Mouse (Mus musculus) midbrain, embryonic 12.5 days (tissue): ENCODE data around the gene Slc39a1. TPM values are rescaled to one million over a fixed set of nuclear protein-coding genes. Genes with fewer than 3 reads are reported as not detected.

Experiments used
- ATAC-seq: fragments of 200-750 bp; cut with Nextera tagmentation; 2 replicates; pipeline ENCODE4 v1.8.0; 2017; ENCODE audit warnings: low read depth, moderate TSS enrichment, moderate library complexity; ENCODE audit not compliant: low FRiP score
- H3K27ac ChIP-seq: fragments of 300-500 bp; sonication (generic); replicated peaks from 2 replicates; pipeline ENCODE4 v1.5.1; 2016; ENCODE audit warnings: mild to moderate bottlenecking
- H3K27me3 ChIP-seq: fragments of 300-500 bp; sonication (generic); 2 replicates; pipeline ENCODE4 v1.6.1; 2016; ENCODE audit warnings: mild to moderate bottlenecking
- H3K36me3 ChIP-seq: fragments of 300-500 bp; sonication (generic); 2 replicates; pipeline ENCODE4 v1.6.1; 2016
- H3K4me1 ChIP-seq: fragments of 300-500 bp; sonication (generic); 2 replicates; pipeline ENCODE4 v1.6.1; 2016
- H3K4me2 ChIP-seq: fragments of 300-500 bp; sonication (generic); replicated peaks from 2 replicates; pipeline ENCODE4 v1.6.1; 2016; ENCODE audit warnings: mild to moderate bottlenecking, moderate library complexity
- H3K4me3 ChIP-seq: fragments of 300-500 bp; sonication (generic); 2 replicates; pipeline ENCODE4 v1.5.1; 2016; ENCODE audit warnings: mild to moderate bottlenecking
- H3K9ac ChIP-seq: fragments of 300-500 bp; sonication (generic); replicated peaks from 2 replicates; pipeline ENCODE4 v1.6.1; 2016; ENCODE audit warnings: mild to moderate bottlenecking, moderate library complexity
- H3K9me3 ChIP-seq: fragments of 300-500 bp; sonication (generic); 2 replicates; pipeline ENCODE4 v1.6.1; 2016; ENCODE audit warnings: mild to moderate bottlenecking
- WGBS: fragments of 180-500 bp; shearing (Covaris S2); methylation state at CpG from one replicate; pipeline ENCODE4 v1.1.7; 2016; 5-methylcytosine and 5-hydroxymethylcytosine counted together
- polyA plus RNA-seq: library from polyadenylated mRNA; unstranded; fragments of >200 nt; fragmentation: Nextera tagmentation; extraction: Ambion mirVana; gene quantifications from 2 replicates; pipeline ENCODE4 v1.2.1, GENCODE M21; 2016

The Slc39a1 gene
- polyA plus RNA-seq = 50.5 and 55.1 TPM in 2 replicates

- Histone ChIP-seq H3K27me3 (no peaks in the 10 kb centered on the region), H3K4me1 (peaks cover 23% of the 10 kb centered on the region), H3K4me3 (peak within 1 kb of the TSS; percentile 66), H3K9ac (peak within 1 kb of the TSS; percentile 70), H3K4me2 (peak within 1 kb of the TSS; percentile 92), H3K27ac (peak within 1 kb of the TSS; percentile 86), H3K9me3 (no peaks in the 10 kb centered on the region), H3K36me3 (peaks cover 14% of the 10 kb centered on the region)
- peak; percentile 96 for ATAC-seq
- WGBS = under 1% methylated on average over 43 of the region's 44 CpGs
Measured at GRCm38 (mm10) chr3:90247960-90248745, at the start of gene Slc39a1. Gene Slc39a1 (plus strand): TSS chr3:90248172.

- 65% methylated on average over 1 of the region's 1 CpGs for WGBS
- Histone ChIP-seq H3K27me3 (no peaks in the 10 kb centered on the region), H3K36me3 (peaks cover 5% of the 10 kb centered on the region), H3K4me3 (no peak overlapping the region), H3K9ac (no peak overlapping the region), H3K27ac (no peak overlapping the region), H3K4me2 (no peak overlapping the region), H3K4me1 (no peaks in the 10 kb centered on the region), H3K9me3 (no peaks in the 10 kb centered on the region)
- ATAC-seq = no peak
Measured at GRCm38 (mm10) chr3:90202884-90203283, 45.1 kb upstream of the Slc39a1 start.

GRCm38 (mm10) chr3:90203619-90204018, 44.4 kb upstream of the Slc39a1 start:
- Histone ChIP-seq H3K4me3 (no peak overlapping the region), H3K9me3 (no peaks in the 10 kb centered on the region), H3K36me3 (peaks cover 13% of the 10 kb centered on the region), H3K27ac (no peak overlapping the region), H3K4me2 (no peak overlapping the region), H3K4me1 (no peaks in the 10 kb centered on the region), H3K27me3 (no peaks in the 10 kb centered on the region), H3K9ac (no peak overlapping the region)
- 74% methylated on average over 5 of the region's 5 CpGs for WGBS
- no peak for ATAC-seq

- Histone ChIP-seq H3K4me1 (no peaks in the 10 kb centered on the region), H3K27me3 (no peaks in the 10 kb centered on the region), H3K4me3 (no peak overlapping the region), H3K9me3 (no peaks in the 10 kb centered on the region), H3K27ac (no peak overlapping the region), H3K9ac (no peak overlapping the region), H3K4me2 (no peak overlapping the region), H3K36me3 (peaks cover 22% of the 10 kb centered on the region)
- ATAC-seq = no peak
- 92% methylated on average over 2 of the region's 2 CpGs for WGBS
Measured at GRCm38 (mm10) chr3:90204582-90204981, 43.4 kb upstream of the Slc39a1 start.

GRCm38 (mm10) chr3:90208662-90209061, 39.3 kb upstream of the Slc39a1 start:
- Histone ChIP-seq H3K4me2 (no peak overlapping the region), H3K9me3 (no peaks in the 10 kb centered on the region), H3K4me1 (peaks cover 17% of the 10 kb centered on the region), H3K36me3 (peaks cover 53% of the 10 kb centered on the region), H3K9ac (no peak overlapping the region), H3K27ac (no peak overlapping the region), H3K27me3 (no peaks in the 10 kb centered on the region), H3K4me3 (no peak overlapping the region)
- 89% methylated on average over 2 of the region's 2 CpGs for WGBS
- ATAC-seq = no peak

GRCm38 (mm10) chr3:90209908-90210566, 37.9 kb upstream of the Slc39a1 start:
- Histone ChIP-seq H3K4me2 (no peak overlapping the region), H3K9me3 (no peaks in the 10 kb centered on the region), H3K9ac (no peak overlapping the region), H3K27ac (no peak overlapping the region), H3K27me3 (no peaks in the 10 kb centered on the region), H3K4me3 (no peak overlapping the region), H3K4me1 (peaks cover 23% of the 10 kb centered on the region), H3K36me3 (peaks cover 53% of the 10 kb centered on the region)
- WGBS = 92% methylated on average over 5 of the region's 5 CpGs
- ATAC-seq = no peak

GRCm38 (mm10) chr3:90211475-90212398, 36.2 kb upstream of the Slc39a1 start:
- ATAC-seq = no peak
- Histone ChIP-seq H3K36me3 (peaks cover 53% of the 10 kb centered on the region), H3K4me2 (peak overlapping the region; percentile 92), H3K9ac (no peak overlapping the region; the same call in 1 of the 2 replicates), H3K9me3 (no peaks in the 10 kb centered on the region), H3K4me3 (peak overlapping the region; percentile 93; the same call in 1 of the 2 replicates), H3K27ac (no peak overlapping the region), H3K27me3 (no peaks in the 10 kb centered on the region), H3K4me1 (peaks cover 23% of the 10 kb centered on the region)
- 87% methylated on average over 13 of the region's 13 CpGs for WGBS

GRCm38 (mm10) chr3:90212723-90213122, 35.2 kb upstream of the Slc39a1 start:
- peak overlapping the region; percentile 92 for H3K4me2 ChIP-seq
- H3K27ac ChIP-seq = no peak overlapping the region
- peak overlapping the region; percentile 93 for H3K4me3 ChIP-seq
- peaks cover 49% of the 10 kb centered on the region for H3K36me3 ChIP-seq
- ATAC-seq = no peak
- peak overlapping the region; percentile 85 for H3K9ac ChIP-seq
- no peaks in the 10 kb centered on the region for H3K27me3 ChIP-seq
- 15% methylated on average over 5 of the region's 5 CpGs for WGBS
- no peaks in the 10 kb centered on the region for H3K9me3 ChIP-seq
- H3K4me1 ChIP-seq = peaks cover 23% of the 10 kb centered on the region

GRCm38 (mm10) chr3:90213377-90213866, 34.5 kb upstream of the Slc39a1 start, which contains the start of the genes Rps27 and Rab13:
Gene Rps27 (minus strand): TSS chr3:90213651.
Gene Rab13 (plus strand): TSS chr3:90213695.
- peak within 1 kb of the TSS; percentile 85 for H3K9ac ChIP-seq
- H3K4me1 ChIP-seq = peaks cover 23% of the 10 kb centered on the region
- peak within 1 kb of the TSS; percentile 93 for H3K4me3 ChIP-seq
- H3K36me3 ChIP-seq = peaks cover 42% of the 10 kb centered on the region
- peak; percentile 93 for ATAC-seq
- H3K27ac ChIP-seq = peak within 1 kb of the TSS; percentile 85
- WGBS = under 1% methylated on average over 42 of the region's 42 CpGs
- H3K4me2 ChIP-seq = peak within 1 kb of the TSS; percentile 92
- H3K9me3 ChIP-seq = no peaks in the 10 kb centered on the region
- no peaks in the 10 kb centered on the region for H3K27me3 ChIP-seq

GRCm38 (mm10) chr3:90213956-90214684, 33.9 kb upstream of the Slc39a1 start:
- Histone ChIP-seq H3K36me3 (peaks cover 35% of the 10 kb centered on the region), H3K27ac (peak overlapping the region; percentile 85; the same call in 1 of the 2 replicates), H3K27me3 (no peaks in the 10 kb centered on the region), H3K4me1 (peaks cover 23% of the 10 kb centered on the region), H3K9ac (peak overlapping the region; percentile 85), H3K4me3 (peak overlapping the region; percentile 93), H3K4me2 (peak overlapping the region; percentile 70), H3K9me3 (no peaks in the 10 kb centered on the region)
- 15% methylated on average over 12 of the region's 12 CpGs for WGBS
- peak; percentile 71 for ATAC-seq
